ENCODE assay signal across 27 mouse cellular contexts in the genomic region with DNA sequence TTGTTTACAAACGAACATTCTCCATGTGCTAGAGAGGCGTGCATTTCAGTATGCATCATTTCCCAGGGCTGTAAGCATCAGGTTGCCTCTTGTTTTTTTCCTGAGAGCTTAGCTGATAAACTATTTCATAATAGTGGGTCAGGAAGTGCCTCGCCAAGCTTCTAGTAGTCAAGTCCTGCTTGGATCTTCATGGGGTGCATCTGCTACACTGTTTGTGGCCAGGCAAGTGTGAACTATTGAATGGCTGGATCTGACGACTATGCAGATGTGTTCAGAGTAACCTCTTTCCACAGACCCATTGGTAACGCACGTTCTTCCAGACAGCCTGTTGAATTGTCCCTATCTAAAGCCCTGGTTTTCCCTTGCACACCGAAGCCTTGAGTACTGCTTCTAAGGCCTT.
"Had no signal": no experiment of that assay in that cellular context is flagged by ENCODE, and none has a peak within 500 bp of the region (broad histone marks: within the 10 kb centered on the region; RNA-seq: fewer than 3 reads in every experiment).

No protein-coding gene starts in this region.

- H3K4me3 ChIP-seq: heart, embryonic 10.5 days; heart, embryonic 13.5 days; heart, embryonic 15.5 days; hindbrain, embryonic 10.5 days; hindbrain, embryonic 12.5 days; intestine, embryonic 15.5 days; kidney, embryonic 15.5 days; limb, embryonic 13.5 days; limb, embryonic 15.5 days; liver, embryonic 12.5 days had no signal

- ATAC-seq: hindbrain, embryonic 16.5 days; inflammation-experienced regulatory T-cells, adult 6 months; intestine, embryonic 15.5 days; intestine, postnatal 0 days; liver, embryonic 12.5 days had no signal

- H3K27ac ChIP-seq: heart, embryonic 10.5 days; heart, embryonic 13.5 days; heart, embryonic 15.5 days; hindbrain, embryonic 10.5 days; hindbrain, embryonic 12.5 days; hindbrain, embryonic 14.5 days; intestine, embryonic 15.5 days; kidney, embryonic 15.5 days; kidney, postnatal 0 days; limb, embryonic 13.5 days; limb, embryonic 15.5 days; liver, embryonic 12.5 days; liver, embryonic 14.5 days had no signal

- H3K4me1 ChIP-seq: hindbrain, embryonic 10.5 days; limb, embryonic 13.5 days; limb, embryonic 15.5 days; liver, embryonic 12.5 days had no signal

- DNase-seq: gastrocnemius, postnatal 10 days; gastrocnemius, postnatal 25 days; heart, postnatal 14 days; heart, postnatal 36 days; kidney, adult 18-20 months; kidney, adult 8-10 months; kidney, postnatal 14 days; kidney, postnatal 36 days; layer of hippocampus, adult 9-11 months; layer of hippocampus, postnatal 36 days; left cerebral cortex, postnatal 4 days had no signal

- H3K9ac ChIP-seq: heart, embryonic 13.5 days; heart, embryonic 15.5 days; hindbrain, embryonic 12.5 days; hindbrain, embryonic 14.5 days; intestine, embryonic 15.5 days; kidney, embryonic 15.5 days; limb, embryonic 13.5 days; limb, embryonic 15.5 days; liver, embryonic 12.5 days; liver, embryonic 14.5 days had no signal

- H3K4me2 ChIP-seq: heart, embryonic 13.5 days; heart, embryonic 15.5 days; hindbrain, embryonic 12.5 days; hindbrain, embryonic 14.5 days; intestine, embryonic 15.5 days; kidney, embryonic 15.5 days; limb, embryonic 13.5 days; limb, embryonic 15.5 days; liver, embryonic 12.5 days had no signal

- H3K27me3 ChIP-seq: heart, embryonic 13.5 days; heart, embryonic 15.5 days; hindbrain, embryonic 12.5 days; intestine, embryonic 15.5 days; kidney, embryonic 15.5 days; limb, embryonic 13.5 days; limb, embryonic 15.5 days; liver, embryonic 12.5 days had no signal

- H3K9me3 ChIP-seq: heart, embryonic 10.5 days; heart, embryonic 13.5 days; heart, embryonic 15.5 days; hindbrain, embryonic 10.5 days; hindbrain, embryonic 12.5 days; intestine, embryonic 15.5 days; kidney, embryonic 15.5 days; limb, embryonic 13.5 days; limb, embryonic 15.5 days; liver, embryonic 12.5 days had no signal
